Mouse (Mus musculus) forebrain, postnatal 0 days (tissue): ENCODE measurements at regions not wholly inside any gene's neighbourhood (a gene's known extent, or its start where the extent isn't known, plus 50 kb on each side); places are given as distances from the start of the nearest gene placed in this dataset.

Experiments
- ATAC-seq: fragments of 200-750 bp; cut with Nextera tagmentation; 2 replicates; pipeline ENCODE4 v1.8.0; 2017; ENCODE audit warnings: mild to moderate bottlenecking, moderate library complexity
- DNase-seq: peaks from one replicate; pipeline ENCODE4 v3.0.0-alpha.2; 2015
- H3K27ac ChIP-seq: fragments of 300-500 bp; sonication (generic); 2 replicates; pipeline ENCODE4 v1.5.1; 2014; ENCODE audit warnings: low read depth, mild to moderate bottlenecking, antibody characterized with exemption, low read length, moderate library complexity, mixed read lengths
- H3K27me3 ChIP-seq: fragments of 300-500 bp; sonication (generic); 2 replicates; pipeline ENCODE4 v1.6.1; 2014; ENCODE audit warnings: mild to moderate bottlenecking, low read length, mixed read lengths; ENCODE audit not compliant: insufficient read depth
- H3K36me3 ChIP-seq: fragments of 300-500 bp; sonication (generic); 2 replicates; pipeline ENCODE4 v1.6.1; 2014; ENCODE audit warnings: mild to moderate bottlenecking, moderate library complexity; ENCODE audit not compliant: insufficient read depth
- H3K4me1 ChIP-seq: fragments of 300-500 bp; sonication (generic); 2 replicates; pipeline ENCODE4 v1.6.1; 2014; ENCODE audit warnings: antibody characterized with exemption; ENCODE audit not compliant: insufficient read depth
- H3K4me2 ChIP-seq: fragments of 300-500 bp; sonication (generic); 2 replicates; pipeline ENCODE4 v1.6.1; 2014; ENCODE audit warnings: low read depth, mild to moderate bottlenecking, moderate library complexity
- H3K4me3 ChIP-seq: fragments of 300-500 bp; sonication (generic); 2 replicates; pipeline ENCODE4 v1.5.1; 2014; ENCODE audit warnings: low read depth, low read length, mixed read lengths
- H3K9ac ChIP-seq: fragments of 300-500 bp; sonication (generic); 2 replicates; pipeline ENCODE4 v1.6.1; 2014; ENCODE audit warnings: mild to moderate bottlenecking
- H3K9me3 ChIP-seq: fragments of 300-500 bp; sonication (generic); 2 replicates; pipeline ENCODE4 v1.6.1; 2016; ENCODE audit warnings: low read length
- CTCF ChIP-seq: sonication (generic); IDR thresholded peaks from 2 replicates; pipeline ENCODE4 v1.5.1; 2016; ENCODE audit warnings: antibody characterized with exemption, control low read depth, low read depth
- WGBS: fragments of 180-500 bp; shearing (Covaris S2); extraction: QIAGEN DNeasy Blood & Tissue Kit; methylation state at CpG from one replicate; pipeline ENCODE4 v1.1.7; 2014; 5-methylcytosine and 5-hydroxymethylcytosine counted together

GRCm38 (mm10) chr4:99557963-99558362 is 98.1 kb upstream of the Foxd3 start:
- 67% methylated on average over 5 of the region's 5 CpGs for WGBS
- Histone ChIP-seq H3K9me3 (no peaks in the 10 kb centered on the region), H3K4me3 (no peak overlapping the region), H3K4me1 (no peaks in the 10 kb centered on the region), H3K36me3 (no peaks in the 10 kb centered on the region), H3K4me2 (no peak overlapping the region), H3K9ac (no peak overlapping the region), H3K27ac (no peak overlapping the region), H3K27me3 (peaks cover 16% of the 10 kb centered on the region)
- no peak for ATAC-seq
- DNase-seq: no peak
- no peak for TF ChIP-seq CTCF

- no peaks in the 10 kb centered on the region for H3K9me3 ChIP-seq
- H3K4me3 ChIP-seq: no peak overlapping the region
- no peak overlapping the region for H3K9ac ChIP-seq
- no peak for ATAC-seq
- no peak for TF ChIP-seq CTCF
- H3K36me3 ChIP-seq: no peaks in the 10 kb centered on the region
- peaks cover 18% of the 10 kb centered on the region for H3K27me3 ChIP-seq
- H3K27ac ChIP-seq: no peak overlapping the region
- H3K4me2 ChIP-seq: no peak overlapping the region
- DNase-seq: no peak
- no peaks in the 10 kb centered on the region for H3K4me1 ChIP-seq
- 39% methylated on average over 8 of the region's 8 CpGs for WGBS
These were observed 95.5 kb upstream of the Foxd3 start for GRCm38 (mm10) chr4:99560604-99561003.

- Histone ChIP-seq H3K27ac (no peak overlapping the region), H3K9ac (no peak overlapping the region), H3K4me2 (no peak overlapping the region), H3K4me3 (no peak overlapping the region), H3K36me3 (no peaks in the 10 kb centered on the region), H3K4me1 (no peaks in the 10 kb centered on the region), H3K9me3 (no peaks in the 10 kb centered on the region), H3K27me3 (peaks cover 18% of the 10 kb centered on the region)
- ATAC-seq: no peak
- DNase-seq: peak; percentile 52
- TF ChIP-seq CTCF: peak; percentile 45
- 4% methylated on average over 6 of the region's 6 CpGs for WGBS
These were observed 94.6 kb upstream of the Foxd3 start for GRCm38 (mm10) chr4:99561506-99561937.

- no peak for ATAC-seq
- Histone ChIP-seq H3K9ac (no peak overlapping the region), H3K36me3 (no peaks in the 10 kb centered on the region), H3K4me1 (no peaks in the 10 kb centered on the region), H3K9me3 (no peaks in the 10 kb centered on the region), H3K27me3 (peaks cover 18% of the 10 kb centered on the region; the same call in 1 of the 2 replicates), H3K4me3 (no peak overlapping the region), H3K27ac (no peak overlapping the region), H3K4me2 (no peak overlapping the region)
- TF ChIP-seq CTCF: no peak
- no peak for DNase-seq
- WGBS: 84% methylated on average over 9 of the region's 9 CpGs
These were observed 90.7 kb upstream of the Foxd3 start for GRCm38 (mm10) chr4:99565401-99565800.

GRCm38 (mm10) chr4:99572841-99573642 is 83.1 kb upstream of the Foxd3 start:
- H3K27ac ChIP-seq: no peak overlapping the region
- no peak for TF ChIP-seq CTCF
- H3K27me3 ChIP-seq: peaks cover 39% of the 10 kb centered on the region
- no peaks in the 10 kb centered on the region for H3K9me3 ChIP-seq
- peak overlapping the region; percentile 52 for H3K9ac ChIP-seq
- H3K4me3 ChIP-seq: peak overlapping the region; percentile 34
- WGBS: 2% methylated on average over 33 of the region's 33 CpGs
- no peaks in the 10 kb centered on the region for H3K36me3 ChIP-seq
- DNase-seq (peak; percentile 72), ATAC-seq (peak; percentile 82)
- H3K4me1 ChIP-seq: peaks cover 6% of the 10 kb centered on the region
- H3K4me2 ChIP-seq: peak overlapping the region; percentile 57

GRCm38 (mm10) chr4:99574021-99574531 is 82.0 kb upstream of the Foxd3 start:
- peaks cover 6% of the 10 kb centered on the region for H3K4me1 ChIP-seq
- 8% methylated on average over 11 of the region's 11 CpGs for WGBS
- no peak overlapping the region for H3K27ac ChIP-seq
- no peak overlapping the region for H3K4me3 ChIP-seq
- H3K9ac ChIP-seq: no peak overlapping the region
- no peaks in the 10 kb centered on the region for H3K9me3 ChIP-seq
- no peak for TF ChIP-seq CTCF
- no peaks in the 10 kb centered on the region for H3K36me3 ChIP-seq
- H3K27me3 ChIP-seq: peaks cover 43% of the 10 kb centered on the region
- DNase-seq (peak; percentile 13), ATAC-seq (no peak)
- no peak overlapping the region for H3K4me2 ChIP-seq

GRCm38 (mm10) chr4:99574984-99575383 is 81.1 kb upstream of the Foxd3 start:
- H3K4me2 ChIP-seq: no peak overlapping the region
- H3K36me3 ChIP-seq: no peaks in the 10 kb centered on the region
- no peak for TF ChIP-seq CTCF
- no peak overlapping the region for H3K9ac ChIP-seq
- H3K27ac ChIP-seq: no peak overlapping the region
- H3K4me3 ChIP-seq: no peak overlapping the region
- H3K27me3 ChIP-seq: peaks cover 43% of the 10 kb centered on the region
- peaks cover 6% of the 10 kb centered on the region for H3K4me1 ChIP-seq
- H3K9me3 ChIP-seq: no peaks in the 10 kb centered on the region
- WGBS: 16% methylated on average over 4 of the region's 4 CpGs
- no peak for ATAC-seq
- DNase-seq: no peak
